In genomic region chr2:70622244-70622643, GRCm38 (mm10) we compare ENCODE assay signal across 25 mouse cellular contexts. TPM values are rescaled to one million over a fixed set of nuclear protein-coding genes. Genes with fewer than 3 reads are reported as not detected.
A peak's percentile ranks its signal among the peaks of the same experiment; 100 is the strongest.
DNase-seq lines count a peak whose midpoint lies in the region; ATAC-seq and TF ChIP-seq lines count a peak whose summit lies in the region.
"Had no signal": no experiment of that assay in that cellular context is flagged by ENCODE, and none has a peak within 500 bp of the region (broad histone marks: within the 10 kb centered on the region; RNA-seq: fewer than 3 reads in every experiment).

No protein-coding gene starts in this region.

- H3K79me2 ChIP-seq in MEL (ENCODE audit: control insufficient read depth, insufficient read depth, low read length, poor library complexity): no peaks in the 10 kb centered on the region

- no peak overlapping the region for H3K4me2 ChIP-seq in intestine, embryonic 14.5 days (ENCODE audit: low read length)
- no peak overlapping the region for H3K4me2 ChIP-seq in intestine, embryonic 15.5 days (replicated peaks)
- H3K4me2 ChIP-seq in forebrain, embryonic 15.5 days (replicated peaks): no peak overlapping the region
- H3K4me2 ChIP-seq: heart, embryonic 12.5 days; heart, embryonic 15.5 days; hindbrain, embryonic 13.5 days had no signal

- ATAC-seq in intestine, embryonic 14.5 days (replicated peaks; ENCODE audit: low FRiP score, low TSS enrichment, low read depth): no peak
- no peak for ATAC-seq in intestine, embryonic 15.5 days
- peak; percentile 88 for ATAC-seq in granulocyte monocyte progenitor cell, adult 5-6 weeks (replicated peaks; ENCODE audit: poor library complexity, severe bottlenecking)
- no peak for ATAC-seq in forebrain, embryonic 15.5 days (replicated peaks)
- ATAC-seq: activated CD4-positive, CD25-positive, alpha-beta regulatory T cell, adult 4 months; CD4-positive, CD25-positive, alpha-beta regulatory T cell, adult 4 months; forebrain, embryonic 14.5 days; hindbrain, embryonic 16.5 days had no signal

- TF ChIP-seq RAD21 in MEL (IDR thresholded peaks at IDR 0.05; ENCODE audit: low read depth, low read length): no peak

- 0 out of 4 replicates have a peak, but pooled peaks of 1 of the 2 experiments have one; percentile 6 for TF ChIP-seq EP300 in MEL (IDR thresholded peaks at IDR 0.05; ENCODE audit: low read depth in 1 of 2, low read length in 2 of 2)

- no peak overlapping the region for H3K4me3 ChIP-seq in intestine, embryonic 14.5 days (ENCODE audit: low read depth, low read length)
- H3K4me3 ChIP-seq in intestine, embryonic 15.5 days (replicated peaks): no peak overlapping the region
- no peak overlapping the region for H3K4me3 ChIP-seq in MEL (ENCODE audit: control insufficient read depth in 1 of 2, insufficient read depth in 1 of 2, low read depth in 2 of 2, low read length in 2 of 2)
- H3K4me3 ChIP-seq in forebrain, embryonic 15.5 days: no peak overlapping the region
- H3K4me3 ChIP-seq: heart, embryonic 12.5 days; heart, embryonic 15.5 days; hindbrain, embryonic 10.5 days; hindbrain, embryonic 13.5 days had no signal

- H3K9me3 ChIP-seq in intestine, embryonic 14.5 days (ENCODE audit: control insufficient read depth, low read length): no peaks in the 10 kb centered on the region
- no peaks in the 10 kb centered on the region for H3K9me3 ChIP-seq in intestine, embryonic 15.5 days
- no peaks in the 10 kb centered on the region for H3K9me3 ChIP-seq in MEL (replicated peaks; ENCODE audit: insufficient read depth, low read length)
- no peaks in the 10 kb centered on the region for H3K9me3 ChIP-seq in forebrain, embryonic 15.5 days
- H3K9me3 ChIP-seq: heart, embryonic 12.5 days; heart, embryonic 15.5 days; hindbrain, embryonic 10.5 days; hindbrain, embryonic 13.5 days had no signal

- TF ChIP-seq POLR2A in MEL (IDR thresholded peaks at IDR 0.05; ENCODE audit: control insufficient read depth in 1 of 2, insufficient read depth in 1 of 2, low read depth in 1 of 2, low read length in 2 of 2, poor library complexity in 1 of 2): no peak

- no peaks in the 10 kb centered on the region for H3K4me1 ChIP-seq in intestine, embryonic 14.5 days (replicated peaks; ENCODE audit: control insufficient read depth, insufficient read depth, low read length)
- H3K4me1 ChIP-seq in intestine, embryonic 15.5 days (replicated peaks): no peaks in the 10 kb centered on the region
- H3K4me1 ChIP-seq in MEL (ENCODE audit: control insufficient read depth in 1 of 2, insufficient read depth in 2 of 2, low read length in 2 of 2): peaks cover 0 to 5% of the 10 kb centered on the region in 2 experiments; a peak in 1 of 4 replicates
- H3K4me1 ChIP-seq in forebrain, embryonic 15.5 days: no peaks in the 10 kb centered on the region
- H3K4me1 ChIP-seq: heart, embryonic 12.5 days; heart, embryonic 15.5 days; hindbrain, embryonic 10.5 days had no signal

- 72% methylated on average over 4 of the region's 4 CpGs for WGBS in intestine, embryonic 14.5 days
- 62% methylated on average over 4 of the region's 4 CpGs for WGBS in intestine, embryonic 15.5 days
- 67% methylated on average over 4 of the region's 4 CpGs for WGBS in forebrain, embryonic 15.5 days

- no peak overlapping the region for H3K9ac ChIP-seq in intestine, embryonic 14.5 days (ENCODE audit: low read length)
- H3K9ac ChIP-seq in intestine, embryonic 15.5 days: no peak overlapping the region
- H3K9ac ChIP-seq in MEL (ENCODE audit: control insufficient read depth, low read depth, low read length, poor library complexity, severe bottlenecking): no peak overlapping the region
- H3K9ac ChIP-seq in forebrain, embryonic 15.5 days (replicated peaks): no peak overlapping the region
- H3K9ac ChIP-seq: heart, embryonic 12.5 days; heart, embryonic 15.5 days; hindbrain, embryonic 13.5 days had no signal

- H3K27ac ChIP-seq in intestine, embryonic 14.5 days (ENCODE audit: low read depth): no peak overlapping the region
- no peak overlapping the region for H3K27ac ChIP-seq in intestine, embryonic 15.5 days
- H3K27ac ChIP-seq in MEL (ENCODE audit: control insufficient read depth, low read depth, low read length): no peak overlapping the region
- H3K27ac ChIP-seq in forebrain, embryonic 15.5 days (replicated peaks): no peak overlapping the region
- H3K27ac ChIP-seq: heart, embryonic 15.5 days; hindbrain, embryonic 10.5 days; hindbrain, embryonic 13.5 days had no signal

- H3K27me3 ChIP-seq in intestine, embryonic 14.5 days (replicated peaks; ENCODE audit: control insufficient read depth, insufficient read depth, low read length): no peaks in the 10 kb centered on the region
- no peaks in the 10 kb centered on the region for H3K27me3 ChIP-seq in intestine, embryonic 15.5 days (replicated peaks)
- no peaks in the 10 kb centered on the region; a peak in 1 of 4 replicates for H3K27me3 ChIP-seq in MEL (ENCODE audit: control insufficient read depth in 1 of 2, insufficient read depth in 2 of 2, low read length in 2 of 2)
- H3K27me3 ChIP-seq in forebrain, embryonic 15.5 days: no peaks in the 10 kb centered on the region
- H3K27me3 ChIP-seq: heart, embryonic 12.5 days; heart, embryonic 15.5 days; hindbrain, embryonic 13.5 days had no signal

- peak; percentile 40 for DNase-seq in intestine, embryonic 14.5 days (ENCODE audit: low spot score)
- peak; percentile 6 for DNase-seq in MEL (ENCODE audit: low read depth, low spot score)
- DNase-seq in thymus, postnatal 4 days: no peak
- no peak for DNase-seq in ovary, postnatal 10 days (ENCODE audit: low spot score)
- DNase-seq: adrenal gland, adult 8-10 months; adrenal gland, postnatal 25 days; cerebellum, adult 11-12 months; cerebellum, adult 8-10 months; cerebellum, postnatal 10 days; cerebellum, postnatal 36 days; gastrocnemius, postnatal 25 days; heart, postnatal 10 days; heart, postnatal 36 days had no signal

- no peak for TF ChIP-seq CTCF in MEL (IDR thresholded peaks at IDR 0.05 in 2 of 3, conservative IDR thresholded peaks at IDR 0.05 in 1 of 3; ENCODE audit: control insufficient read depth in 1 of 3, insufficient read depth in 1 of 3, low read depth in 2 of 3, low read length in 3 of 3, poor library complexity in 1 of 3, severe bottlenecking in 1 of 3)

- no peaks in the 10 kb centered on the region for H3K36me3 ChIP-seq in intestine, embryonic 14.5 days (ENCODE audit: control insufficient read depth, insufficient read depth, low read length)
- H3K36me3 ChIP-seq in intestine, embryonic 15.5 days: no peaks in the 10 kb centered on the region
- H3K36me3 ChIP-seq in MEL (ENCODE audit: control insufficient read depth in 1 of 2, insufficient read depth in 2 of 2, low read length in 2 of 2): no peaks in the 10 kb centered on the region
- no peaks in the 10 kb centered on the region for H3K36me3 ChIP-seq in forebrain, embryonic 15.5 days
- H3K36me3 ChIP-seq: heart, embryonic 12.5 days; heart, embryonic 15.5 days; hindbrain, embryonic 10.5 days; hindbrain, embryonic 13.5 days had no signal

TF ChIP-seq in MEL, 35 proteins besides CTCF, POLR2A, EP300 and RAD21:
- TF ChIP-seq TCF12 (IDR thresholded peaks at IDR 0.05; ENCODE audit: low read depth, low read length): no peak
- TF ChIP-seq BHLHE40 (IDR thresholded peaks at IDR 0.05; ENCODE audit: borderline replicate concordance, low read depth, low read length): no peak
TF ChIP-seq in MEL: peak in this region for 0.

RNA-seq across cellular contexts. Expression of gene Gorasp2, which starts 39.1 kb away (rescaled TPM):
- polyA plus RNA-seq in intestine, embryonic 14.5 days (2014; fragmentation: Nextera tagmentation; extraction: Ambion mirVana): 169 and 174 TPM in 2 replicates
- polyA plus RNA-seq in intestine, embryonic 15.5 days (2015; fragmentation: Nextera tagmentation; extraction: Ambion mirVana): 163 and 172 TPM in 2 replicates
- 74.7 and 81.8 TPM in 2 replicates for total RNA-seq in MEL (2012; rRNA removed)
- 100 to 1,000 TPM; 124 to 132 TPM for polyA plus RNA-seq in MEL (2012; ENCODE audit: insufficient read depth in 1 of 2, insufficient read length in 2 of 2, low read depth in 1 of 2, low replicate concordance in 2 of 2, missing spikeins in 1 of 2)
- total RNA-seq in granulocyte monocyte progenitor cell, adult 5-6 weeks (2014; fragmentation: Nextera tagmentation): 200 and 229 TPM in 2 replicates
- 80.5 and 85.8 TPM in 2 replicates for total RNA-seq in granulocyte monocyte progenitor cell, adult 5-6 weeks (2017)
- 125 and 130 TPM in 2 replicates for polyA plus RNA-seq in forebrain, embryonic 15.5 days (2015; fragmentation: Nextera tagmentation; extraction: Ambion mirVana)

RNA-seq across cellular contexts. Expression of gene Gm26558, which starts 39.7 kb away (rescaled TPM):
- polyA plus RNA-seq in intestine, embryonic 14.5 days (2014; fragmentation: Nextera tagmentation; extraction: Ambion mirVana): 5.2 and 5.4 TPM in 2 replicates
- 3.7 and 4.1 TPM in 2 replicates for polyA plus RNA-seq in intestine, embryonic 15.5 days (2015; fragmentation: Nextera tagmentation; extraction: Ambion mirVana)
- total RNA-seq in MEL (2012; rRNA removed): 0.52 and 0.81 TPM in 2 replicates
- under 1 TPM in 1 of 2 experiments, not detected in 1; 0.24 TPM for polyA plus RNA-seq in MEL (2012; ENCODE audit: insufficient read depth in 1 of 2, insufficient read length in 2 of 2, low read depth in 1 of 2, low replicate concordance in 2 of 2, missing spikeins in 1 of 2)
- not detected in 2 replicates for total RNA-seq in granulocyte monocyte progenitor cell, adult 5-6 weeks (2014; fragmentation: Nextera tagmentation)
- total RNA-seq in granulocyte monocyte progenitor cell, adult 5-6 weeks (2017): 0.46 TPM in 1 of 2 replicates, not detected in the other
- polyA plus RNA-seq in forebrain, embryonic 15.5 days (2015; fragmentation: Nextera tagmentation; extraction: Ambion mirVana): 3.8 and 4.4 TPM in 2 replicates
- total RNA-seq: gastrocnemius, adult 8-10 months; gastrocnemius, postnatal 25 days; heart, postnatal 36 days had no signal
- polyA plus RNA-seq: activated CD4-positive, CD25-positive, alpha-beta regulatory T cell, adult 4 months; CD4-positive, CD25-positive, alpha-beta regulatory T cell, adult 4 months had no signal

Comparison
In these comparisons a context has a peak if more than half of its experiments do, and no peak if none do; other contexts are left out.
1. DNase-seq: peak in intestine, embryonic 14.5 days (single experiment) and MEL (single experiment); none in thymus, postnatal 4 days (single experiment) and ovary, postnatal 10 days (single experiment).